Comparison of ENCODE assay signal across 7 mouse cellular contexts in the genomic region with DNA sequence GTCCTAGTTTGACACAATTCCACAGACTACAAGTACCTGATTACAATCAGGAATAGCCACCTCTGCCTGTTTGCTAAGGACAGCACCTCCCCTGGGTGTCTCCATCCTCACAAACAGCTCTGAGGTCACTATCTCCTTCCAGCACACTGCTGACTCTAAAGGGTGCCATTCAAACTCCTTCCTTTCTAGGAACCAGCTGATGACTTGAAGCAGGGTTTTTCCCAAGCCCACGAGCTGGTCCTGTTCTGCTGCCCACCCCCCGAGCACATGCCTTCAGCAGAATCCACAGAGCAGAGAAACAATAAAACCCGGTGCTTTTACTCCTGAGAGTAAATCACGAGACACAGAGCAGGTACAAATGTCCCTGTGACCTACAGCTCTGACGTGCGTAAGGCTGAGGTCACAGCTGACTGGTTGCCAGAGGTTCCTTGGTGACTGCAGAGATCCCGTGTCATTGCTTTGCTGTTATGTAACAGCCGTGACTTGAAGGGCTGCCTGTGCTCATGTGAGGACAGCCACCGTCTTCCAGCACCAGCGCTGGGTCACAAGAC.
DNase-seq lines count a peak whose midpoint lies in the region; ATAC-seq lines count a peak whose summit lies in the region.

No protein-coding gene starts in this region.

- no peaks in the 10 kb centered on the region for H3K36me3 ChIP-seq in embryonic facial prominence, embryonic 13.5 days
- no peaks in the 10 kb centered on the region for H3K36me3 ChIP-seq in limb, embryonic 15.5 days

- no peak overlapping the region for H3K4me3 ChIP-seq in embryonic facial prominence, embryonic 13.5 days
- no peak overlapping the region for H3K4me3 ChIP-seq in limb, embryonic 15.5 days

- intact Hi-C loops in heart, postnatal 25 days (cut with DNase I) = loop anchor here (5.0 kb wide), 2 partner anchors 71 to 74 kb away; no protein-coding TSS in a partner anchor

- H3K27ac ChIP-seq in embryonic facial prominence, embryonic 13.5 days = peak overlapping the region; percentile 94
- H3K27ac ChIP-seq in limb, embryonic 15.5 days = peak overlapping the region; percentile 73

- no peak overlapping the region for H3K9ac ChIP-seq in embryonic facial prominence, embryonic 13.5 days
- no peak overlapping the region for H3K9ac ChIP-seq in limb, embryonic 15.5 days

- ATAC-seq in embryonic facial prominence, embryonic 13.5 days (ENCODE audit: insufficient number of reproducible peaks, insufficient read depth, low FRiP score, low TSS enrichment, low read depth) = no peak
- no peak for ATAC-seq in limb, embryonic 15.5 days (ENCODE audit: insufficient number of reproducible peaks, low FRiP score, low TSS enrichment, low read depth)

- peak; percentile 51 for DNase-seq in A20 (ENCODE audit: low read depth, low spot score)
- peak; percentile 36 for DNase-seq in T-cell, adult 2 months (ENCODE audit: low spot score)
- DNase-seq in heart, postnatal 25 days (ENCODE audit: low spot score) = peak; percentile 74
- DNase-seq in left cerebral cortex, adult 11 months (ENCODE audit: low spot score) = no peak
- DNase-seq in left cerebral cortex, adult 18-20 months (ENCODE audit: low spot score in 2 of 2) = no peak

- H3K4me2 ChIP-seq in embryonic facial prominence, embryonic 13.5 days = peak overlapping the region; percentile 37
- peak overlapping the region; percentile 19 for H3K4me2 ChIP-seq in limb, embryonic 15.5 days

- H3K4me1 ChIP-seq in embryonic facial prominence, embryonic 13.5 days = peaks cover 57% of the 10 kb centered on the region
- peaks cover 28% of the 10 kb centered on the region for H3K4me1 ChIP-seq in limb, embryonic 15.5 days

- H3K9me3 ChIP-seq in embryonic facial prominence, embryonic 13.5 days = no peaks in the 10 kb centered on the region
- H3K9me3 ChIP-seq in limb, embryonic 15.5 days = no peaks in the 10 kb centered on the region

- 22% methylated on average over 10 of the region's 10 CpGs for WGBS in embryonic facial prominence, embryonic 13.5 days
- WGBS in limb, embryonic 15.5 days = 18% methylated on average over 10 of the region's 10 CpGs

- H3K27me3 ChIP-seq in embryonic facial prominence, embryonic 13.5 days = no peaks in the 10 kb centered on the region
- no peaks in the 10 kb centered on the region for H3K27me3 ChIP-seq in limb, embryonic 15.5 days

Comparison
In these comparisons a context has a peak if more than half of its experiments do, and no peak if none do; other contexts are left out.
1. DNase-seq: peak in A20 (single experiment), T-cell, adult 2 months (single experiment) and heart, postnatal 25 days (single experiment); none in left cerebral cortex, adult 11 months (single experiment) and left cerebral cortex, adult 18-20 months (0 of 2).